Mouse (Mus musculus): ENCODE measurements around the gene App.

Gene App

GRCm38 (mm10) chr16:85115837-85116236 lies 57.7 kb downstream of the App start:
- no peak for DNase-seq

GRCm38 (mm10) chr16:85114742-85115141 lies 58.8 kb downstream of the App start:
- no peak for DNase-seq

- DNase-seq, result no peak
These were observed 59.6 kb downstream of the App start for GRCm38 (mm10) chr16:85113941-85114340.

GRCm38 (mm10) chr16:85112254-85112653 lies 61.3 kb downstream of the App start:
- no peak for DNase-seq

- DNase-seq, result no peak
These were observed 63.1 kb downstream of the App start for GRCm38 (mm10) chr16:85110428-85110827.

- no peak for DNase-seq
These were observed 65.1 kb downstream of the App start for GRCm38 (mm10) chr16:85108486-85108885.

GRCm38 (mm10) chr16:85106644-85107323 lies 66.8 kb downstream of the App start:
- no peak for DNase-seq

GRCm38 (mm10) chr16:85105603-85106002 lies 68.0 kb downstream of the App start:
- DNase-seq, result no peak

GRCm38 (mm10) chr16:85103116-85103787 lies 70.3 kb downstream of the App start:
- no peak for DNase-seq

- DNase-seq, result no peak
These were observed 72.0 kb downstream of the App start for GRCm38 (mm10) chr16:85101544-85101943.

- DNase-seq, result peak; percentile 40
These were observed 72.8 kb downstream of the App start for GRCm38 (mm10) chr16:85100806-85101205.

- peak; percentile 42 for DNase-seq
These were observed 74.1 kb downstream of the App start for GRCm38 (mm10) chr16:85099487-85099886.

- no peak for DNase-seq
These were observed 74.5 kb downstream of the App start for GRCm38 (mm10) chr16:85099044-85099443.

- DNase-seq, result no peak
These were observed 77.2 kb downstream of the App start for GRCm38 (mm10) chr16:85096396-85096795.

GRCm38 (mm10) chr16:85095923-85096322 lies 77.6 kb downstream of the App start:
- DNase-seq, result no peak

- peak; percentile 58 for DNase-seq
These were observed 80.9 kb downstream of the App start for GRCm38 (mm10) chr16:85092644-85093091.

GRCm38 (mm10) chr16:85092183-85092582 lies 81.4 kb downstream of the App start:
- no peak for DNase-seq

- no peak for DNase-seq
These were observed 82.6 kb downstream of the App start for GRCm38 (mm10) chr16:85090992-85091391.

GRCm38 (mm10) chr16:85088126-85088525 lies 85.4 kb downstream of the App start:
- no peak for DNase-seq

GRCm38 (mm10) chr16:85086303-85086702 lies 87.3 kb downstream of the App start:
- no peak for DNase-seq

- DNase-seq, result no peak
These were observed 87.7 kb downstream of the App start for GRCm38 (mm10) chr16:85085902-85086301.

- no peak for DNase-seq
These were observed 89.4 kb downstream of the App start for GRCm38 (mm10) chr16:85084152-85084551.

- DNase-seq, result no peak
These were observed 98.2 kb downstream of the App start for GRCm38 (mm10) chr16:85075330-85075729.

- DNase-seq, result no peak
These were observed 98.7 kb downstream of the App start for GRCm38 (mm10) chr16:85074889-85075288.

- no peak for DNase-seq
These were observed 100.9 kb downstream of the App start for GRCm38 (mm10) chr16:85072624-85073023.
